Mouse (Mus musculus): ENCODE results near the gene Ss18l1. TPM values are rescaled to one million over a fixed set of nuclear protein-coding genes. Genes with fewer than 3 reads are reported as not detected.

The Ss18l1 gene
- polyA plus RNA-seq, 1 experiment from 2014 or later = 54.2 TPM

DNA sequence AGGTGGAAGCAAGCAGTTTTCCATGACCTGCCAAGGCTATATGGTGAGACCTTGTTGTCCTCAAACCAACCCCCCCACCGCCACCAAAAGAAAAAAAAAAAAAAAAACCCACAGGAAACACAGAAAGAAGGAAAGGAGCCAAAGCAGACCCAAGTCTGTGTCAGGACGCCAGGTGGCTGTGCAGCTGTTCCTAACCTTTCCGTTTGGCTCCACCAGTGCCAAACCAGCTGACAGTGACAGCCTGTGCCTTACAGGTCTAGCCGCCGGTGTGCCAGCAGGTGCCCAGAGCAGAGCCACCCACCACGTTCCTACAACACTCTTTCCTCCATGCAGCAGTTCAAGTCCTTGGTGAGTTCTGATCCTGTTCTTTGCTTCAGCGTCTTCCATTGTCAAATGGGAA lies 30.6 kb downstream of the Ss18l1 start:
- Histone ChIP-seq H3K27ac (no peak overlapping the region), H3K4me1 (replicated peaks; ENCODE audit: control insufficient read depth, insufficient read depth, low read length) (peaks cover 14% of the 10 kb centered on the region), H3K36me3 (replicated peaks; ENCODE audit: control insufficient read depth, insufficient read depth) (peaks cover 37% of the 10 kb centered on the region), H3K4me2 (replicated peaks) (no peak overlapping the region), H3K4me3 (replicated peaks; ENCODE audit: low read length) (no peak overlapping the region), H3K27me3 (ENCODE audit: control insufficient read depth, insufficient read depth, low read length) (no peaks in the 10 kb centered on the region), H3K9me3 (ENCODE audit: control insufficient read depth, low read length) (no peaks in the 10 kb centered on the region), H3K9ac (no peak overlapping the region)
- WGBS = 90% methylated on average over 7 of the region's 7 CpGs
- DNase-seq (ENCODE audit: low spot score) = no peak
- ATAC-seq (ENCODE audit: low FRiP score) = no peak

DNA sequence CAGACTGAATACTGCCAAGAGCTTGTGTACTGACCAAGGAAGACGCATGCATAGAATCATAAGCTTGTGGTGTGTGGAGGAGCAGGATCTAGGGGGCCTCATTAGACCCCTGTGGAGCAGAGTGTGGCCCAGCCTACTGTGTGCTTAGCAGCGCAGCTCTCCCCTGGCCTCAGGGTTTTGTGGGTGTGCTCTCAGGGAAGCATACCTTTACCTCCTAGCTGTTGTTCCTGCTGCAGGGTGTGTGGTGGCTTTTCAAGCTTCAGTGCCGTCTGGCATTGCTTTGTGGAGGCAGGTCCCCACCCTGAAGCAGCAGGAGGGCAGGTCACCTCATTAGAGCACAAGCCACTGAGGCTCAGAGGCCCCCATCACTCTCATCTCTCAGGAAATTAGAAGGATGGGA lies 35.3 kb downstream of the Ss18l1 start:
- DNase-seq (ENCODE audit: low spot score) = no peak
- Histone ChIP-seq H3K27ac (no peak overlapping the region), H3K4me2 (replicated peaks) (no peak overlapping the region), H3K4me1 (replicated peaks; ENCODE audit: control insufficient read depth, insufficient read depth, low read length) (no peaks in the 10 kb centered on the region), H3K9ac (no peak overlapping the region), H3K27me3 (ENCODE audit: control insufficient read depth, insufficient read depth, low read length) (no peaks in the 10 kb centered on the region), H3K4me3 (replicated peaks; ENCODE audit: low read length) (no peak overlapping the region), H3K9me3 (ENCODE audit: control insufficient read depth, low read length) (no peaks in the 10 kb centered on the region), H3K36me3 (replicated peaks; ENCODE audit: control insufficient read depth, insufficient read depth) (peaks cover 56% of the 10 kb centered on the region)
- no peak for ATAC-seq (ENCODE audit: low FRiP score)
- WGBS = 71% methylated on average over 3 of the region's 3 CpGs

DNA sequence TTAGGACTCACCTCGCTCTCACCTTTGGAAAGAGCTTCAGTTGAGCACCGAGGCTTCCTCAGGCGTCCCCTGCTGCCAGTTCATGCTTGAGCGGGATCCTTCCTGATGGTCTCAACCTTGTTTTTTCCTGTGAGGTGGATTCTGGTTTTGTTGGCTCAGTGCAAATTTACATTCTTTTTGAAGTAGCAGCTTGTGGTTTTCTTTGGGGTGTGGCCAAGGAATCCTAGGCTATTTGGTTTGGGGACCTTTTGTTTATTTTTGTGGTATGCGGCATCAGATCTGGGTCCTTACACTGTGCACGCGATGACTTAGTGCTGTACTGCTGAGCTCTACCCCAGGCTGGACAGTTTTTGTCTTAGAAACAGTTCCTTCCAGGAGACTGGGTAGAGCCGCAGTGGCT lies 38.4 kb downstream of the Ss18l1 start:
- Histone ChIP-seq H3K27ac (no peak overlapping the region), H3K27me3 (ENCODE audit: control insufficient read depth, insufficient read depth, low read length) (no peaks in the 10 kb centered on the region), H3K36me3 (replicated peaks; ENCODE audit: control insufficient read depth, insufficient read depth) (peaks cover 66% of the 10 kb centered on the region), H3K4me1 (replicated peaks; ENCODE audit: control insufficient read depth, insufficient read depth, low read length) (no peaks in the 10 kb centered on the region), H3K4me2 (replicated peaks) (no peak overlapping the region), H3K9ac (no peak overlapping the region), H3K9me3 (ENCODE audit: control insufficient read depth, low read length) (no peaks in the 10 kb centered on the region), H3K4me3 (replicated peaks; ENCODE audit: low read length) (no peak overlapping the region)
- no peak for DNase-seq (ENCODE audit: low spot score)
- WGBS = 89% methylated on average over 8 of the region's 8 CpGs
- no peak for ATAC-seq (ENCODE audit: low FRiP score)

DNA sequence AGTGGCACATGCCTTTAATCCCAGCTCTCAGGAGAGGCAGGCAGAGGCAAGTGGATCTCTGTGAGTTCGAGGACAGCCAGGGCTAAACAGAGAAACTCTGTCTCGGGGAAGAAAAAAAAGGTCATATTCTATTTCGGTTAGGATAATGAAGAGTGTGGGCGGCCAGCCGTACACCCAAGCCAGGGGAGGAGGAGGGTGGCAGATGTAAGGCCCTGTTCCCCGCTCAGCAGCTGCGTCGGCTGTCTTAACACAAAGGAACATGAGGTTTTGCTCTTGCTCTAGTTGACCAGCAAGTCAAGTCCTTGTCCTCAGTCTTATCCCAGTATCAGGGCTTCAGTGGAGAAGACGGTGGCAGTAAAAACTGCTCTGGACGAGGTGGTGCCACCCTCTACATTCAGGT lies 40.8 kb downstream of the Ss18l1 start:
- DNase-seq (ENCODE audit: low spot score) (no peak), ATAC-seq (ENCODE audit: low FRiP score) (no peak)
- Histone ChIP-seq H3K4me2 (replicated peaks) (no peak overlapping the region), H3K27ac (no peak overlapping the region), H3K4me1 (replicated peaks; ENCODE audit: control insufficient read depth, insufficient read depth, low read length) (0 out of 2 replicates have a peak, but pooled peaks cover 5% of the 10 kb centered on the region), H3K27me3 (ENCODE audit: control insufficient read depth, insufficient read depth, low read length) (no peaks in the 10 kb centered on the region), H3K9me3 (ENCODE audit: control insufficient read depth, low read length) (no peaks in the 10 kb centered on the region), H3K36me3 (replicated peaks; ENCODE audit: control insufficient read depth, insufficient read depth) (peaks cover 66% of the 10 kb centered on the region), H3K4me3 (replicated peaks; ENCODE audit: low read length) (no peak overlapping the region), H3K9ac (no peak overlapping the region)
- WGBS = 92% methylated on average over 10 of the region's 10 CpGs

DNA sequence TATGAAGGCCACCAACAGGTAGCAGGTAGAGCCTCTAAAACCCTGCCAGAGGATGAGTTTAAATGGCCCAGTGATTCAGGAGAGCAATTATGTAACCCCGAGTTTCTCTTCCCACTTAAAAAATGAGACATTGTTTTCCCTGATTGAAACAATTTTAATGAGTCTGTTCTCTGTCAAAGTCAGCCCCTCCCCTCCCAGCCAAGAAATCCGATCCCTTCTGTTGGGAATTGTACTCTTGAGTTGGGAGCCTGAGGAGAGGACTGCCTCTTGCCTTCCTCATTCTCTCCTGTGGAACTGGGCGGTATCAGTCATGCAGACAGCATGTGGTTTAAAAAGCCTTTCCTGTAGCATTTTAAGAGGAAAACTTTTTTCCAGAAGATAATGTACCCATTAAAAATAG lies 42.3 kb downstream of the Ss18l1 start:
- DNase-seq (ENCODE audit: low spot score) (no peak), ATAC-seq (ENCODE audit: low FRiP score) (no peak)
- no peak overlapping the region for H3K4me2 ChIP-seq (replicated peaks)
- no peak overlapping the region for H3K27ac ChIP-seq
- H3K9ac ChIP-seq = no peak overlapping the region
- H3K27me3 ChIP-seq (ENCODE audit: control insufficient read depth, insufficient read depth, low read length) = no peaks in the 10 kb centered on the region
- no peaks in the 10 kb centered on the region for H3K9me3 ChIP-seq (ENCODE audit: control insufficient read depth, low read length)
- H3K36me3 ChIP-seq (replicated peaks; ENCODE audit: control insufficient read depth, insufficient read depth) = peaks cover 53% of the 10 kb centered on the region
- 0 out of 2 replicates have a peak, but pooled peaks cover 5% of the 10 kb centered on the region for H3K4me1 ChIP-seq (replicated peaks; ENCODE audit: control insufficient read depth, insufficient read depth, low read length)
- WGBS = 55% methylated on average over 3 of the region's 3 CpGs
- H3K4me3 ChIP-seq (replicated peaks; ENCODE audit: low read length) = no peak overlapping the region

DNA sequence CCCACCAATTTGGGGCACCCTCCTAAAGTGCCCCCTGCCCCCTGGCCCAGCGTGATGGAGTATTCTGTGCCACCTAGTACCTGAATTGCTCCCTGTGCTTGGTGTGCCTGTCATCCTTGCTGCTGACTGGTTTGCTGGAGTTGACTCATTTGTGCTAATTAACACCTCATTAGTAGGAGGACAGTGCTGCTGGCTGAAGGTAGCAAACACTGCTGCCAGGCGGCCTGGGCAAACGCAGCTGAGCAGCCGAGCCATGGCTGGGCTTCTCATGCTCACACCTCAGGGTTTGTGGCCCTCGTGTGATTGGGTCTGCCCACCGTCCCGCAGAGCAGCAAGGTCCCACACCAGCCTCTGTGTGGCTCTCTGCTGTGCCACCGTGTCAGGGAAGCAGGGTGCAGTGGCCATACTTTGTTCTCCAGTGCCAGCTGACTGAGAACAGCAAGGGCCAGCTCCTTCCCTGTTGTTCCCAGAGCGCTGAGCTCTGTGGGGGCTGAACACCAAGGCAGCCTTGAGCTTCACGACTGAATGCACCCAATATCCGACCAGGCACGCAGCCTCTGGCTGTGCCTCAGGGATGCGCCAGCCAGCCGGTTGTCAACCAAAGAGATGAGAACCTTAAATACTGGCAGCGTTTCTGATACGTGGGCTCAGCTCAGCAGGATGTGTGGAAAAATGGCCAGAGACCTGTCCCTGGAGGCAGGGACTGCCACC lies 43.8 kb downstream of the Ss18l1 start:
- H3K4me1 ChIP-seq (replicated peaks; ENCODE audit: control insufficient read depth, insufficient read depth, low read length) = 0 out of 2 replicates have a peak, but pooled peaks cover 5% of the 10 kb centered on the region
- no peak overlapping the region for H3K4me2 ChIP-seq (replicated peaks)
- H3K36me3 ChIP-seq (replicated peaks; ENCODE audit: control insufficient read depth, insufficient read depth) = peaks cover 44% of the 10 kb centered on the region
- WGBS = 63% methylated on average over 16 of the region's 16 CpGs
- no peaks in the 10 kb centered on the region for H3K9me3 ChIP-seq (ENCODE audit: control insufficient read depth, low read length)
- ATAC-seq (ENCODE audit: low FRiP score) (no peak), DNase-seq (ENCODE audit: low spot score) (no peak)
- H3K9ac ChIP-seq = no peak overlapping the region
- no peak overlapping the region for H3K4me3 ChIP-seq (replicated peaks; ENCODE audit: low read length)
- no peaks in the 10 kb centered on the region for H3K27me3 ChIP-seq (ENCODE audit: control insufficient read depth, insufficient read depth, low read length)
- H3K27ac ChIP-seq = peak overlapping the region; percentile 32; the same call in 1 of the 2 replicates

DNA sequence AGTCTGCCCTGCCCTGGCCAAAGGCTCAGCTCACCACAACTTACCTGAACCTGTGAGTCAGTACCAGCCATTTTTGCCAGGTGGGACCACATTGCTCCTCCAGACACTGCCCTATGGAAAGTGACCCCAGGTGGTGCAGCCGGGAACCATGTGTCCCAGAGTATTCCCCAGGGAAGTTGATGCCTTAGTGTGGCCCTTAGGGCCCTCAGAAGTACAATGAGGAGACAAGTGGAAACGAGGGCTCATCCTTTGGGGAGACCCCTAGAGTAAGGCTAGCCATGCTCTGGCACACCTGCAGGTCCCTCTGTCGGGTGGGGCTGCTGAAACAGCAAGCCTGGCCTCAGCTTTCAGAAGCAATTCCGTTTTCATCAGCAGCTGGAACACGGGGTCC lies 44.3 kb downstream of the Ss18l1 start:
- WGBS = 78% methylated on average over 5 of the region's 5 CpGs
- Histone ChIP-seq H3K27ac (no peak overlapping the region), H3K27me3 (ENCODE audit: control insufficient read depth, insufficient read depth, low read length) (no peaks in the 10 kb centered on the region), H3K4me1 (replicated peaks; ENCODE audit: control insufficient read depth, insufficient read depth, low read length) (0 out of 2 replicates have a peak, but pooled peaks cover 5% of the 10 kb centered on the region), H3K4me3 (replicated peaks; ENCODE audit: low read length) (no peak overlapping the region), H3K9me3 (ENCODE audit: control insufficient read depth, low read length) (no peaks in the 10 kb centered on the region), H3K36me3 (replicated peaks; ENCODE audit: control insufficient read depth, insufficient read depth) (peaks cover 40% of the 10 kb centered on the region), H3K9ac (no peak overlapping the region), H3K4me2 (replicated peaks) (no peak overlapping the region)
- DNase-seq (ENCODE audit: low spot score) (no peak), ATAC-seq (ENCODE audit: low FRiP score) (no peak)

DNA sequence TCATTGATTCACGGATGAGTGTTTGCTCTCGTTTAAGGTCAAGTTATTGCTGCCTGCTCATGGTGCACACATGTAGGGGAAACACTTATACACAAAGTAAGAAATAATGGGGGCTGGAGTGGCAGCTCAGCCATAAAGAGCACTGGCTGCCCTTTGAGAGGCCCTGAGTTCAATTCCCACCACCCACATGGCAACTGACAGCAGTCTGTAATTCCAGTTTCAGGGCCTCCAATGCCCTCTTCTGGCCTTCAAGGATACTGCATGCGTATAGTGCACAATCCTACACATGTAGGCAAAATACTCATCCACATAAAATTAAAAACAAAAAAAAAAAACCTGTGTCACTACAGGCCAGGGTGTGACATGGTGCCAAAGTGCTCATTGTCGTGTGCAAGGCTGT lies 45.2 kb downstream of the Ss18l1 start:
- Histone ChIP-seq H3K36me3 (replicated peaks; ENCODE audit: control insufficient read depth, insufficient read depth) (peaks cover 32% of the 10 kb centered on the region), H3K4me2 (replicated peaks) (no peak overlapping the region), H3K9me3 (ENCODE audit: control insufficient read depth, low read length) (no peaks in the 10 kb centered on the region), H3K9ac (no peak overlapping the region), H3K4me1 (replicated peaks; ENCODE audit: control insufficient read depth, insufficient read depth, low read length) (0 out of 2 replicates have a peak, but pooled peaks cover 5% of the 10 kb centered on the region), H3K4me3 (replicated peaks; ENCODE audit: low read length) (no peak overlapping the region), H3K27me3 (ENCODE audit: control insufficient read depth, insufficient read depth, low read length) (no peaks in the 10 kb centered on the region), H3K27ac (no peak overlapping the region)
- DNase-seq (ENCODE audit: low spot score) (no peak), ATAC-seq (ENCODE audit: low FRiP score) (peak; percentile 7; the same call in 1 of the 2 replicates)
- WGBS = 90% methylated on average over 4 of the region's 4 CpGs

DNA sequence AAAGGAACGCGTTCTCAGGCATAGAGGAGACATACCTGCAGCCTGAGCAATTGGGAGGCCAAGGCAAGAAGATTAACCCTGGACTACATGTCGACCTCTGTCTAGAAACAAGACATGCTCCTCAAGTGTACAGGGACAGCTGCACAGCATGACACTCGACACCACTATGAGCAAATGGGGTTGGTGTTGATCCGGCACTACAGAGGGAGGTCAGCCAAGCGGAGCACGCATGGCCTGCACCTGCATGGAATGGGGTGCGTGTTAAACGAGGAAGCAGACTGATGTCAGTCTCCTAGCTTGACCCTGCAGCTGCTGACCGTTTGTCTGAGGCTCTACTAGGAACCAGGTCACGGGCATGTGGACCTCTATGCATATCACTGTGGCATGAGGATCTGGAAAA lies 48.0 kb downstream of the Ss18l1 start:
- DNase-seq (ENCODE audit: low spot score) (no peak), ATAC-seq (ENCODE audit: low FRiP score) (no peak)
- H3K36me3 ChIP-seq (replicated peaks; ENCODE audit: control insufficient read depth, insufficient read depth) = peaks cover 13% of the 10 kb centered on the region; the same call in 1 of the 2 replicates
- H3K4me1 ChIP-seq (replicated peaks; ENCODE audit: control insufficient read depth, insufficient read depth, low read length) = 0 out of 2 replicates have a peak, but pooled peaks cover 5% of the 10 kb centered on the region
- no peaks in the 10 kb centered on the region for H3K27me3 ChIP-seq (ENCODE audit: control insufficient read depth, insufficient read depth, low read length)
- 78% methylated on average over 11 of the region's 11 CpGs for WGBS
- H3K4me2 ChIP-seq (replicated peaks) = no peak overlapping the region
- no peak overlapping the region for H3K9ac ChIP-seq
- no peak overlapping the region for H3K4me3 ChIP-seq (replicated peaks; ENCODE audit: low read length)
- H3K9me3 ChIP-seq (ENCODE audit: control insufficient read depth, low read length) = no peaks in the 10 kb centered on the region
- no peak overlapping the region for H3K27ac ChIP-seq

All from hindbrain, embryonic 14.5 days (tissue).